Mouse (Mus musculus) liver, adult 2 months (tissue): ENCODE results near the gene Cmip. TPM values are rescaled to one million over a fixed set of nuclear protein-coding genes. Genes with fewer than 3 reads are reported as not detected.

Source experiments
- DNase-seq: peaks from one replicate; pipeline ENCODE4 v3.0.0-alpha.2; 2011; ENCODE audit warnings: low read depth, low spot score; ENCODE audit errors: extremely low read depth
- H3K27ac ChIP-seq: fragments of 200-500 bp; replicated peaks from 2 replicates; pipeline ENCODE4 v1.5.1; 2012; ENCODE audit warnings: low read depth, mild to moderate bottlenecking, control low read depth, inconsistent platforms, low read length; ENCODE audit not compliant: insufficient read depth
- H3K27me3 ChIP-seq: fragments of 200-500 bp; 2 replicates; pipeline ENCODE4 v1.6.1; 2012; ENCODE audit warnings: mild to moderate bottlenecking, moderate library complexity, low read length, inconsistent platforms; ENCODE audit not compliant: control insufficient read depth, insufficient read depth
- H3K36me3 ChIP-seq: fragments of 200-500 bp; 2 replicates; pipeline ENCODE4 v1.6.1; 2012; ENCODE audit warnings: low read length, inconsistent platforms; ENCODE audit not compliant: control insufficient read depth, insufficient read depth
- H3K4me1 ChIP-seq: fragments of 200-500 bp; 2 replicates; pipeline ENCODE4 v1.6.1; 2011; ENCODE audit warnings: low read length; ENCODE audit not compliant: control insufficient read depth, insufficient read depth
- H3K4me3 ChIP-seq: fragments of 200-500 bp; 2 replicates; pipeline ENCODE4 v1.5.1; 2011; ENCODE audit warnings: low read depth, mild to moderate bottlenecking, control low read depth, low read length, moderate library complexity; ENCODE audit not compliant: insufficient read depth
- H3K79me2 ChIP-seq: fragments of 200-500 bp; 2 replicates; pipeline ENCODE4 v1.6.1; 2012; ENCODE audit warnings: inconsistent platforms, mild to moderate bottlenecking, low read length, moderate library complexity; ENCODE audit not compliant: control insufficient read depth, insufficient read depth
- H3K9ac ChIP-seq: fragments of 200-500 bp; 2 replicates; pipeline ENCODE4 v1.6.1; 2012; ENCODE audit warnings: low read depth, mild to moderate bottlenecking, control low read depth, inconsistent platforms, low read length
- CTCF ChIP-seq: fragments of 200-500 bp; IDR thresholded peaks from 2 replicates; pipeline ENCODE4 v1.5.1; 2011; ENCODE audit warnings: low read depth, low read length, control low read depth
- POLR2A ChIP-seq: fragments of 200-500 bp; IDR thresholded peaks from 2 replicates; pipeline ENCODE4 v1.6.1; 2011; ENCODE audit warnings: low read length, control low read depth; ENCODE audit not compliant: insufficient read depth; ENCODE audit errors: extremely low read depth
- WGBS: fragments of 180-500 bp; shearing (Covaris S2); methylation state at CpG from one replicate; pipeline ENCODE4 v1.1.7; 2018; 5-methylcytosine and 5-hydroxymethylcytosine counted together
- polyA plus RNA-seq: library from polyadenylated mRNA; depleted of rRNA; stranded (reverse); fragments of >200 nt; gene quantifications from 2 replicates; pipeline ENCODE4 v1.2.3, GENCODE M21; 2012; rRNA removed
- total RNA-seq: library from RNA; depleted of rRNA; stranded (reverse); fragments of >200 nt; gene quantifications from 2 replicates; pipeline ENCODE4 v1.2.3, GENCODE M21; 2014; rRNA removed

Cmip gene
- 8.8 and 17.7 TPM in 2 replicates for total RNA-seq
- 21.0 and 30.3 TPM in 2 replicates for polyA plus RNA-seq

DNA sequence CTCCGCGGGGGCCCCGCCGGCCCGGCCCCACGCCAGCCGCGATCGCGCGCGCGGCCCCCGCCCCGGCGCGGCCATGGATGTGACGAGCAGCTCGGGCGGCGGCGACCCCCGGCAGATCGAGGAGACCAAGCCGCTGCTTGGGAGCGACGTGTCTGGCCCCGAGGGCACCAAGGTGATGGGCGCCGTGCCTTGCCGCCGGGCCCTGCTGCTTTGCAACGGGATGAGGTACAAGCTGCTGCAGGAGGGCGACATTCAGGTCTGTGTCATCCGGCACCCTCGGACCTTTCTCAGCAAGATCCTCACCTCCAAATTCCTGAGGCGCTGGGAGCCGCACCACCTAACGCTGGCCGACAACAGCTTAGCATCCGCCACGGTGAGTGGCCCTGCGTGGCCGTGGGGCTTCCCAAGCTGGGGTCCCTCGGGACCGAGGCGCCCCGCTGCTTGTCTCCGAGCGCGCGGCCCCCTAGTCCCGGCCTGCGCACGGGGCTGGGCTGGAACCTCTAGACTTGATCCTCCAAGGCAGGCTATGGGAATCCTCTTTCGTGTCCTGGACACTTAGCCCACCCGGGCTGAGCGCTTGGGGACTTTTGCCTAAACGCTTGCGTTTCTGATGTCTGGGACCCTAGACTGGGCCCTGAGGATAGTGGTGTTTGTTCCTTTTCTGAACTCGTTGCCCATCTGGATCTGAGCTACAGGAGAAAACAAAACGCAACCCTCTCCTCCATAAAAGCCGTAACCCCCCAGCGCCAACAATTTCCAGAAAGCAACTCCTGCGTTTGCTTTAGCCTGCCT lies at the start of gene Cmip:
Cmip (plus strand) TSS at position 36 of the 792 bp plus-strand sequence.
- Histone ChIP-seq H3K27ac (peak within 1 kb of the TSS; percentile 96), H3K27me3 (no peaks in the 10 kb centered on the region), H3K4me1 (peaks cover 19% of the 10 kb centered on the region), H3K79me2 (peaks cover 32% of the 10 kb centered on the region), H3K9ac (peak within 1 kb of the TSS; percentile 99), H3K36me3 (no peaks in the 10 kb centered on the region), H3K4me3 (peak within 1 kb of the TSS; percentile 92)
- WGBS, result under 1% methylated on average over 60 of the region's 65 CpGs
- DNase-seq, result peak; percentile 31
- TF ChIP-seq CTCF (no peak), POLR2A (no peak)

DNA sequence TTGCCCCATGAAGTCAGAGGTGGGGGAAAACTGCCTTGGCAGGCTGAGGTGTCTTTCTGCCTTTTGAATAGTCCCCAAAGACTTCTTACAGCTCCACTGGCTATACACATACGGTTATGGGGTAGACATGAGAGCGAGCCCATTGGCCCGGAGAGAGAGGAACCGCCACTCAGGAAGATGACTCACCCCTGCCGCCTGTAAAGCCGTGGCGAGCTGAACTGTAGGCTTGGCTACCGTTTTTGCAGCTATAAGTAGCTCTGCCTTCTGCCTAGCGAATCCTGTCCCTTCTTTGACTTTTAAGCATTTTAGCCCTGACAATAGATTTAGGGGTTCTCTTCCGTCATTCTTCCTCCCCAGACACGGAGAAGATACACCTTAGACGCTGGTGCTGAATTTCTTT lies 47.7 kb upstream of the Cmip start:
- no peaks in the 10 kb centered on the region for H3K36me3 ChIP-seq
- no peak overlapping the region for H3K9ac ChIP-seq
- H3K27me3 ChIP-seq, result no peaks in the 10 kb centered on the region
- H3K27ac ChIP-seq, result no peak overlapping the region
- DNase-seq, result no peak
- WGBS, result 83% methylated on average over 12 of the region's 12 CpGs
- H3K4me3 ChIP-seq, result no peak overlapping the region
- no peaks in the 10 kb centered on the region for H3K79me2 ChIP-seq
- TF ChIP-seq POLR2A (no peak), CTCF (no peak)
- no peaks in the 10 kb centered on the region for H3K4me1 ChIP-seq

DNA sequence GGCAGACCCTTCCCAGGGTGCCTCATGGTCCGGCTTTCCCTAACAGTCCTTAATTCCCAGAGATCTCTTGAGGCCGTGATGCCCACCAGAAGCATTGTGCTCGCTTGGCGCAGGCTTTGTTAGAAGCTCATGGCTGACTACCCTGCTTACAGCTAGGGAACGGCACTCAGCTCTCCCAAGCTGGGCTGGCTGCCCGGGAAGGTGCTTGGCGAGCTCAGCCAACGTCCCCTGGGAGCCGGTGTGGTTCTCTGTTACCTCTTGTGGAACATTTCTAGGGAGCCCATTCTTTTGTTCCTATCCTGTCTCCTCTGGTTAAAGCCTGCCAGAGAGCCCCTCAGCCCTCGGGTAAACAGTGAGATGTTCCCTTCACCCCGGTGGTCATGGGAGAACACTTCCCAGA lies 44.8 kb upstream of the Cmip start:
- Histone ChIP-seq H3K27ac (no peak overlapping the region), H3K4me3 (no peak overlapping the region), H3K36me3 (no peaks in the 10 kb centered on the region), H3K27me3 (no peaks in the 10 kb centered on the region), H3K79me2 (no peaks in the 10 kb centered on the region), H3K9ac (no peak overlapping the region), H3K4me1 (no peaks in the 10 kb centered on the region)
- 91% methylated on average over 11 of the region's 11 CpGs for WGBS
- no peak for TF ChIP-seq CTCF
- DNase-seq, result no peak

GRCm38 (mm10) chr8:117217724-117218123 lies 39.1 kb upstream of the Cmip start:
- Histone ChIP-seq H3K4me3 (no peak overlapping the region), H3K9ac (no peak overlapping the region), H3K4me1 (no peaks in the 10 kb centered on the region), H3K27me3 (no peaks in the 10 kb centered on the region), H3K36me3 (no peaks in the 10 kb centered on the region), H3K27ac (no peak overlapping the region), H3K79me2 (no peaks in the 10 kb centered on the region)
- no peak for TF ChIP-seq CTCF
- TF ChIP-seq POLR2A, result no peak
- WGBS, result 98% methylated on average over 2 of the region's 2 CpGs
- DNase-seq, result no peak

DNA sequence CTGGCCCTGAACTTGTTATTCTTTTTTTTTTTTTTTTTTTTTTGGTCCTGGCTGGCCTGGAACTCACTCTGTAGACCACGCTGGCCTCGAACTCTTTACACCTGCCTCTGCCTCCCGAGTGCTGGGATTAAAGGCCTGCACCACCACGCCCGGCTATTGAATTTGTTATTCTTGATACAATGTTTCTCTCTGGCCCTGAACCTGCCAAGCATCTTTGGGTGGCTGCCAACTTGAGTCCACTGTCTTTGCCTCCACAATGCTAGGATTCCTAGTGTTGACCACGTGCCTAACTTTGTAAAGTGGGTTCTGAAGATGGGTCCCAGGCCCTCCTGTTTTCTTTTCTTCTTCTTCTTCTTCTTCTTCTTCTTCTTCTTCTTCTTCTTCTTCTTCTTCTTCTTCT lies 34.5 kb upstream of the Cmip start:
- no peak for DNase-seq
- Histone ChIP-seq H3K9ac (no peak overlapping the region), H3K79me2 (no peaks in the 10 kb centered on the region), H3K4me3 (no peak overlapping the region), H3K36me3 (no peaks in the 10 kb centered on the region), H3K27me3 (no peaks in the 10 kb centered on the region), H3K4me1 (peaks cover 2% of the 10 kb centered on the region; the same call in 1 of the 2 replicates), H3K27ac (no peak overlapping the region)
- WGBS, result 58% methylated on average over 6 of the region's 6 CpGs
- no peak for TF ChIP-seq POLR2A
- no peak for TF ChIP-seq CTCF

- TF ChIP-seq POLR2A (no peak), CTCF (peak; percentile 93)
- Histone ChIP-seq H3K27me3 (no peaks in the 10 kb centered on the region), H3K4me1 (peaks cover 2% of the 10 kb centered on the region; the same call in 1 of the 2 replicates), H3K79me2 (no peaks in the 10 kb centered on the region), H3K4me3 (peak overlapping the region; percentile 5; the same call in 1 of the 2 replicates), H3K27ac (no peak overlapping the region), H3K9ac (peak overlapping the region; percentile 25), H3K36me3 (no peaks in the 10 kb centered on the region)
- DNase-seq, result peak; percentile 75
- 3% methylated on average over 9 of the region's 9 CpGs for WGBS
Observed at GRCm38 (mm10) chr8:117224630-117225029, 32.2 kb upstream of the Cmip start.
